Mouse (Mus musculus) embryonic facial prominence, embryonic 11.5 days (tissue): Measurements from ENCODE around the gene Ankrd13b. TPM values are rescaled to one million over a fixed set of nuclear protein-coding genes. Genes with fewer than 3 reads are reported as not detected.

Experiments used
- polyA plus RNA-seq: library from polyadenylated mRNA; unstranded; fragments of >200 nt; fragmentation: Nextera tagmentation; extraction: Ambion mirVana; gene quantifications from 2 replicates; pipeline ENCODE4 v1.2.1, GENCODE M21; 2014

Ankrd13b gene
- polyA plus RNA-seq, 1 experiment from 2014 or later: 8.5 TPM

Other genes with a start within 250 kb of the Ankrd13b start
- 0.25 and 0.43 TPM in 2 replicates for gene Coro6, start 27.3 kb downstream of the Ankrd13b start, polyA plus RNA-seq
- 11.9 and 12.4 TPM in 2 replicates for gene Git1, start 3.9 kb upstream of the Ankrd13b start, polyA plus RNA-seq
- 1.9 and 2.8 TPM in 2 replicates for gene Abhd15, start 25.4 kb upstream of the Ankrd13b start, polyA plus RNA-seq
- gene Trp53i13, start 26.3 kb upstream of the Ankrd13b start, polyA plus RNA-seq: 31.0 and 35.5 TPM in 2 replicates
- 0.14 TPM in 1 of 2 replicates, not detected in the other for gene Gm10392, start 29.5 kb upstream of the Ankrd13b start, polyA plus RNA-seq
- 15.1 and 15.3 TPM in 2 replicates for gene Taok1, start 118.1 kb upstream of the Ankrd13b start, polyA plus RNA-seq
- 4.1 and 4.8 TPM in 2 replicates for gene Nufip2, start 196.5 kb upstream of the Ankrd13b start, polyA plus RNA-seq
- gene Cryba1, start 235.6 kb upstream of the Ankrd13b start, polyA plus RNA-seq: 10.6 and 60.0 TPM in 2 replicates